Mouse (Mus musculus) cerebellum, adult 2 months (tissue): ENCODE measurements around the gene Tdrd9. TPM values are rescaled to one million over a fixed set of nuclear protein-coding genes. Genes with fewer than 3 reads are reported as not detected.

Source experiments
- DNase-seq, 2 experiments: peaks; one replicate each; pipeline ENCODE4 v3.0.0; 2021
- H3K27ac ChIP-seq: fragments of 200-500 bp; 2 replicates; pipeline ENCODE4 v1.5.1; 2012; ENCODE audit warnings: low read length, control low read depth, inconsistent platforms; ENCODE audit not compliant: insufficient read depth
- H3K27me3 ChIP-seq: fragments of 200-500 bp; 2 replicates; pipeline ENCODE4 v1.6.1; 2012; ENCODE audit warnings: inconsistent platforms, mild to moderate bottlenecking, low read length, moderate library complexity; ENCODE audit not compliant: control insufficient read depth, insufficient read depth
- H3K4me1 ChIP-seq: fragments of 200-500 bp; 2 replicates; pipeline ENCODE4 v1.6.1; 2011; ENCODE audit warnings: low read length; ENCODE audit not compliant: control insufficient read depth, insufficient read depth
- H3K4me3 ChIP-seq: fragments of 200-500 bp; replicated peaks from 2 replicates; pipeline ENCODE3; 2011; ENCODE audit warnings: mild to moderate bottlenecking, low read depth, low read length, control low read depth; ENCODE audit not compliant: insufficient read depth
- CTCF ChIP-seq: fragments of 200-500 bp; IDR thresholded peaks from 2 replicates; pipeline ENCODE4 v1.5.1; 2011; ENCODE audit warnings: low read depth, mild to moderate bottlenecking, control low read depth, low read length, moderate library complexity, borderline replicate concordance; ENCODE audit not compliant: insufficient read depth
- POLR2A ChIP-seq: fragments of 200-500 bp; IDR thresholded peaks from 2 replicates; pipeline ENCODE4 v1.6.1; 2011; ENCODE audit warnings: low read length, control low read depth, borderline replicate concordance; ENCODE audit not compliant: insufficient read depth
- WGBS: fragments of 180-500 bp; shearing (Covaris S2); methylation state at CpG from one replicate; pipeline ENCODE4 v1.1.7; 2018; 5-methylcytosine and 5-hydroxymethylcytosine counted together
- polyA plus RNA-seq: library from polyadenylated mRNA; depleted of rRNA; stranded (reverse); fragments of >200 nt; gene quantifications from 2 replicates; pipeline ENCODE4 v1.2.3, GENCODE M21; 2012; rRNA removed

Tdrd9 gene
- polyA plus RNA-seq, 1 experiment, result 0.21 TPM

DNA sequence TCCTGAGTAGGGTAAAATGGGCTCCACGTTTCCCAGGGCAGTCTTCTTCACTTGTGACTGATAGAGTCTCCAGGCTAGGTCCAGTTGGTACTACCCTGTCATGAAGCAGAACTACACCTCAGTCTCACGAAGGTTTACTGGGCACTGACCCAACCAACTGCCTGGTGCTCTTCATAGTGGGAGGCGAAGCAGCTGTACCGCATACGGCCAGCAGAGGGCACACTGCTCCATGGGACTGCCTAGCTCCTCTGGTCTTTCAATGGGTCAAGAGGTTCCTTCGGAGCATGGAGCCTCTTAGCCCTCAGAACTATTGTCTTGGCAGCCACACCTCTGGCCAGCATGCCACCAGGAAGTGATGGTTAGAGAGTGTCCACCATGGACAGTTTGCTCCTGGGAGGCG lies 142.4 kb downstream of the Tdrd9 start:
- TF ChIP-seq POLR2A, result no peak
- peak; percentile 99 for TF ChIP-seq CTCF
- DNase-seq, result peak; percentile 67 to 79
- Histone ChIP-seq H3K27ac (no peak overlapping the region), H3K4me3 (no peak overlapping the region), H3K27me3 (no peaks in the 10 kb centered on the region), H3K4me1 (no peaks in the 10 kb centered on the region)
- WGBS, result 14% methylated on average over 7 of the region's 7 CpGs

DNA sequence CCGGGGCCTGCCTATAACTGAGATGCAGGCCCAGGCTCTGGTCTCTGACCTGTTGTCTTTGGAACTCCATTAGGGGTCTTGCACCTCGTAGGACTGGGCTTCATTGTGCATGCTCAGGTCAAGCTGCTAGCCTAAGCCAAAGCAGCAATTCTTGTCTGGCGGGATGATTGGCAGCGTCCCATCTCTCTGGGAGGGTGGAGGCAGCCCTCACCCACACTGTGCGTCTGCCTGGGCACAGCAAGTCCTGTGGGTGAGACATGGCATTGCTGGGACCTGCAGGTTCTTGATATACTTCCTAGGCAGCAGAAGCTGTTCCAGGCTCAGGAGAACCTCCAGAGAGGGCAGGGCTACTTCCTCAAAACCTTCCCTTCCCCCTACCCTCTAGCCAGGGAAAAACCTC lies 145.6 kb downstream of the Tdrd9 start:
- TF ChIP-seq POLR2A (no peak), CTCF (no peak)
- WGBS, result 55% methylated on average over 5 of the region's 5 CpGs
- Histone ChIP-seq H3K4me1 (peaks cover 10% of the 10 kb centered on the region; the same call in 1 of the 2 replicates), H3K4me3 (no peak overlapping the region), H3K27ac (no peak overlapping the region), H3K27me3 (no peaks in the 10 kb centered on the region)
- DNase-seq, result no peak

DNA sequence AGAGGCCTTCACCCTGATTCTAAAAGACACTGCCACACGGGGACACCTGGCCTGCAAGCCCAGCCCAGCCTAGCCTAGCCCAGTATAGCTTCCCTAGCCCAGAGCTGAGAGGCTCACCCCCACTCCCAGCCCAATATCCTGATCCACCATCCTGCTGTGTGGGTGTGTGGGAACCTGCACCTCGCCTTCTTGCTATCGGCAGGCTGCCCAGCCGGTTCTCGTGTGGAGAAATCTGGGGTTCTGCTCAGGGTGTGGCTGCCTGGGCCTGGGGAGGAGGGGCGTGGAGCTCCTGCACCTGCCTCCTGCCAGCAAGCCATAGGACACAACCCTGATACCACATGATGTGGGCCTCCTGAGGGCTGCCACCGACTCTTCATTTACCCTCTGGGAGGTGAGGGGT lies 146.3 kb downstream of the Tdrd9 start:
- no peak overlapping the region for H3K4me3 ChIP-seq
- H3K4me1 ChIP-seq, result peaks cover 10% of the 10 kb centered on the region; the same call in 1 of the 2 replicates
- TF ChIP-seq POLR2A (no peak), CTCF (no peak)
- DNase-seq, result no peak
- H3K27me3 ChIP-seq, result no peaks in the 10 kb centered on the region
- 85% methylated on average over 7 of the region's 7 CpGs for WGBS
- H3K27ac ChIP-seq, result no peak overlapping the region

Other genes starting within 250 kb of the Tdrd9 start
- gene Klc1, start 212.7 kb upstream of the Tdrd9 start, polyA plus RNA-seq, result 874 and 889 TPM in 2 replicates
- gene Xrcc3, start 157.7 kb upstream of the Tdrd9 start, polyA plus RNA-seq, result 16.7 and 19.2 TPM in 2 replicates
- gene Zfyve21, start 157.4 kb upstream of the Tdrd9 start, polyA plus RNA-seq, result 31.6 and 33.4 TPM in 2 replicates
- gene Ppp1r13b, start 63.4 kb upstream of the Tdrd9 start, polyA plus RNA-seq, result 37.8 and 38.4 TPM in 2 replicates
- 359 and 364 TPM in 2 replicates for gene Atp5mpl, start 4.6 kb upstream of the Tdrd9 start, polyA plus RNA-seq
- 1.3 and 1.7 TPM in 2 replicates for gene Rd3l, start 9.8 kb downstream of the Tdrd9 start, polyA plus RNA-seq
- gene Aspg, start 135.1 kb downstream of the Tdrd9 start, polyA plus RNA-seq, result 2.5 and 3.2 TPM in 2 replicates
- 2.4 TPM in 2 replicates for gene Kif26a, start 174.6 kb downstream of the Tdrd9 start, polyA plus RNA-seq